Mouse (Mus musculus) urinary bladder, postnatal 10 days (tissue): ENCODE results near the gene Cep68.
"Not testable (repeated sequence)": the region's sequence is repeated elsewhere in the genome, so short reads cannot be mapped to it uniquely, and the experiment has no call there.

Experiments
- DNase-seq: peaks from one replicate; pipeline ENCODE4 v3.0.0; 2022; ENCODE audit warnings: low spot score

Gene Cep68

DNA sequence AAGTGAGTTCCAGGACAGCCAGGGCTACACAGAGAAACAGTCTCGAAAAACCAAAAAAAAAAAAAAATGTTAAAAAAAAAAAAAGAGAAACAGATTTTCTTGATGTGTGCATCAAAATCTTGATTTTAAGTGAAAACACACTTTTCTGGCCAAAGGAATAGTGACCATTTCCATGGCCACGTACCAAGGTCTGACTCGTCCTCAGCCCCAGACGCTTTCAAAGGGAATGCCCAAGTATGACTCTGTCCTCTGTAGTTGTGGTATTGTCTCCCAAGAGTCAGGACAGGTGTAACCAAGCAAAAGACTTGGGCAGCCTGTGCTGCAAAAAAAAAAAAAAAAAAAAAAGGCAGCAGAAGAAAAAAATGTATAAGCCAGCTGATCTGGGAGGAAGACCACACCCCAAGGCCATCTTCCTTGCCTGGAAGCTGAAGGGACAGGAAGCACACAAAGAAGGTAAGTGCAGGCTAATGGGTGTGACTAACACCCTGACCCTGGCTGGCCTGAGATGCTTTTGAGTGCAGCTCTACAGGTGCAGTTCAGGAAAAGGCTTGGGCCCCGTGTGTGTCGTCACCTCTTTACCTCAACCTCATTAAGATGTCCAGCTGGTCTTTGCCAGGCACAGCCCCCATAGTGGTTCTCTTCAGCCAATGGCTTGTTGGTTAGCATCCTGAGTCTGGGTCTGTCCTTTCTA, 6.7 kb downstream of the Cep68 start:
- DNase-seq: no peak

DNA sequence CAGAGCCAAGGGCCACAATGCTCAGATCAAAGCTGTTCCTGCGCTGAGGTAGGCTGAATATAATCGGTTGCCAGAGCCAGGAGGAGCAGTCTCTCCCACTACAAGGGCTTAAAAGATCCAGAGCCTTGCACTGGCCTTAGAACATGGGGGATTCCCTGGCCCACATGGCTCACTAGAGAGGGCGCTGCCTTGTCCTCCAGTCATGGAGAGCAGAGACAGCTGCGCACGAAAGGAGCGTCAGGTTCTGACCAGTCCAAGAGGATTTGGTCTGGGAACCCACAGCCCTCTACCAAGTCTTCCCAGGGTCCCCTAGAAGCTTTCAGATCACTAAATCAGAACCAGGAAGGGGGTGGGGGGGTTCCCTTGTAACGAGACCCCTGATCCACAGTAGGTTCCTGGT, 7.9 kb downstream of the Cep68 start:
- no peak for DNase-seq

GRCm38 (mm10) chr11:20240331-20240730, 8.9 kb downstream of the Cep68 start:
- DNase-seq: no peak

DNA sequence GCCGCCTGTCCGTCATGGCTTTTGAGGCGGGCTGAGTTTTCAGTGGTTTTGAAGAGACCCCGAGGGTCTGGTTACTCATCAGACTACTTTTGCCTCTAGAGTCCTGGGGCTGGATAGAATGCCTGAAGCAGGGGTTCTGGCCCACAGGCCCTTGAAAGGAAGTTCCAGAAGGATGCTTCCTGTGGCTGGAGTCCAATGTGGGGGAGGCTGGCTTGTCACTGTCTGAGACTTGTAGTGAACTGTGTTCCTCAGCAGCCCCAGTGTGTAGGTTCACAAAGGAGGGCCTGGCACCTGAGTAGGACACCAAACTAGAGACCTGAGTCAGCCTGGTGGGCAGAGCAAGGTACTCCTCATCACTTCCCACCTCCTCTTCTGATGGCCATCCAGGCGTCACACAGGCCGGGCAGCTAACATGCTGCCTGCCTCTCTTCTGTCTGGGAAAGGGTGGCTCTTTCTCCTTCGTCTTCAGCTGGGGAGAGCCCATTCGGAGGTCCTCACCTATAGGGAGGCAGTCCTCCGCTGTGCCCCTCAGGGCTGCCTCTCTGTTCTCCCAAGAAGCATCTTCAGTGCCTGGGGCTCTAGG, 9.9 kb downstream of the Cep68 start:
- no peak for DNase-seq

- DNase-seq: no peak
Observed at GRCm38 (mm10) chr11:20237976-20238375, 11.3 kb downstream of the Cep68 start.

- DNase-seq: no peak
Observed at GRCm38 (mm10) chr11:20237018-20237417, 12.2 kb downstream of the Cep68 start.

GRCm38 (mm10) chr11:20234233-20234632, 15.0 kb downstream of the Cep68 start:
- no peak for DNase-seq

- DNase-seq: no peak
Observed at GRCm38 (mm10) chr11:20232016-20232755, 17.0 kb downstream of the Cep68 start.

DNA sequence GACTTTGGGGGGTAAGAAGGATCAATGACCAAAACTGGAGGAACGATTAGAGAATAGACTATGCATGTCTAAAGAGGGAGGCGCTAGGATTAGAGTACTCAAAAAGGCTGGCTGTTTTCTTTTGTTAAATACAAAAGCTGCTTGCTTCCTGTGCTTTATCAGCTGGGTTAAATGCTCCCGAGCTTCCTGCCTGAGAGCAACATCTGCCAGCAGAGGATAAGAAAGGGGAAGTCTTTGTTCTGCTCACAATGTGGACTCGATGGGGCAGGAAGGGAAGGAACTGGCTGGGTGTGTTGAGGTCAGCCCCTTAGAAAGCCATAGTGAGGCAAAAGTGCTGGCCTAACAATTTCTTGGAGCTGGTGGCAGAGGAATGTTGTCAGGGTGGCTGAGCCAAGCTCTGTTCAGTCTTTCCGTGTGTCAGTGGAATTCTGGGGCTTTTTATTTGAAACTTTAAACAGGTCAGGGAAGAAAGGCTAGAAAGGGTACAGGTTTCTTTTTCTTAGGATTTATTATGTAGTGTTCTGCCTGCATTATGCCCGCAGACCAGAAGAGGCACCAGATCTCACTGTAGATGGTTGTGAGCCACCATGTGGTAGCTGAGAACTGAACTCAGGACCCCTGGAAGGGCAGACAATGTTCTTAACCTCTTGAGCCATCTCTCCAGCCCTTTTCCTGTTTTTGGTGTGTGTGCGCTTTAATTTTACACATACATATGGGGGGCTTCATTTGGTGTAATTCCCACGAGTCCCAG, 17.9 kb downstream of the Cep68 start:
- DNase-seq: no peak

DNA sequence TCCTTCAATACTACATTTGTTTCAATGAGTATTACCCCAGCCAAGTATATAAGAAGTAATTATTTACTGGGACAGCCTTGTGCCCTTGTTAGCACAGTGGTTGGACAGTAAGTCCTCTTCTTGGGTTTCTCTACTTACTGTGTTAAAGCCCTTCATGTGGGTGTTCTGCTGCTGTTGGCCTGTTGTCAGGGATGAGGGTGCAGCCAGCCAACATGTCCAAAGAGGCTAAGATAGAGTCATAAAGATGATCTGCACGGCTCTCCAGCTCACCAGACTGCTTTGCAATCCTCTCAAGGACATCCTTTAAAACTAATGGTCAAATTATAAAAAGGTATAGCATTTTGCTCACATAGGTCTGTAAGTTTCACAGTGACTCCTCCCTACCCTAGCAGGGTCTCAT, 18.9 kb downstream of the Cep68 start:
- no peak for DNase-seq

GRCm38 (mm10) chr11:20229311-20229710, 19.9 kb downstream of the Cep68 start:
- no peak for DNase-seq

GRCm38 (mm10) chr11:20228666-20229065, 20.6 kb downstream of the Cep68 start:
- DNase-seq: no peak

DNA sequence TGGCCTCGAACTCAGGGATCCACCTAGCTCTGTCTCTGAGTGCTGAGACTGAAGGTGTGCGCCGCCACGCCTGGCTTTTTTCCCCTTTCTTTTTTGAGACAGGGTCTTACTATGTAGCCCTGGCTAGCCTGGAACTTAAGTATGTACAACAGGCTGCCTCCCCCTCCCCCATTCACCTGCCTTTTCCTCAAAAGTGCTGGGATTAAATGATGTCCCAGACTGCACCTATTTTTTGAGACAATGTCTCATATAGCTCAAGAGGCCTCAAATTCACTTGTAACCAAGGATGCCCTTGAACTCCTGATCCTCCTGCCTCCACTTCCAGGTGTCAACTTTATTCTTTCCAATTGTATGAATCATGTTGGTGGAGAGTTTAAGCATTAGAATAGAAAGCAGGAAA, 23.3 kb downstream of the Cep68 start:
- DNase-seq: no peak

DNA sequence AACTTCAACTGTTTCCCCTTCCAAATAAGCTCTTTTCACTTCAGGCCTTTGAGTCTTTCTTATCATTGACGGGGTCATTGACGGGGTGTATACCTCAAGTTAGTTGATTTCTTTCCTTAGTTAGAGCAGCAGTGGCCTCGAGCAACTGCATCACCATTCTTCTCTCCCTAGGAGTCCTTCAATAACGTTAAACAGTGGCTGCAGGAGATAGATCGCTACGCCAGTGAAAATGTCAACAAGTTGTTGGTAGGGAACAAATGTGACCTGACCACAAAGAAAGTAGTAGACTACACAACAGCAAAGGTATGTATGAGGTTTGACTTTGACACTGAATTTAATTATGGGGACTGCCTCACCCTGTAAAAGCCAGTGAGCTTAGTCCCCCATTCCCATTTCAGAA, 25.0 kb downstream of the Cep68 start:
- no peak for DNase-seq

GRCm38 (mm10) chr11:20221671-20222070, 27.6 kb downstream of the Cep68 start:
- not testable (repeated sequence) for DNase-seq

DNA sequence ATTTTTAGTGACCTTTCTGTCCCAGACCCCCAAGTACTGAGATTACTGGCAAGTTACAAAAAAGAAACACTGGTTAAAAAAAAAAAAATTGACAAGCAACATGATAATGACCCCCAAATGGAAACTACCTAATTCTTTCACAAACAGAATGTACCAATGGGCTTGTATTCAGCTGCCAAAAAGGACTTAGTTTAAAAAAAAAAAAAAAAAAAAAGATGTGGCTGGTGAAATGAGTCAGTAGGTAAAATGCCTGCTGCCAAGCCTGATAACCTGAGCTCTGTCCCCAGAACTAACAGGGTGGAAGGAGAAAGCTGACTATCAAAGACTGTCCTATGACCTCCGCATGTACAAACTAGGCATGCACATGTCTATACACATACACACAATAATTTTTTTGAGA, 32.0 kb downstream of the Cep68 start:
- DNase-seq: no peak

DNA sequence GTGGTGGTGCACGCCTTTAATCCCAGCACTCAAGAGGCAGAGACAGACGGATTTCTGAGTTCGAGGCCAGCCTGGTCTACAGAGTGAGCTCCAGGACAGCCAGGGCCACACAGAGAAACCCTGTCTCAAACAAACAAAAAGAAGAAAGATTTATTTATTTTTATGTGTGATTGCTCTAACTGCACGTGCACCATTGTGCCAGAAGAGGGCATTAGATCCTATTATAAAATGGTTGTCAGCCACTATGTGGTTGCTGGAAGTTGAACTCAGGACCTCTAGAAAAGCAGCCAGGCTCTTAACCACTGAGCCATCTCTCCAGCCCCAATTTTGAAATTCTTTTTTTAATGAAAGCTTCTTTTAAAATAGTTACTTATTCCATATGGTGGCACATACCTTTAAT, 32.8 kb downstream of the Cep68 start:
- no peak for DNase-seq

GRCm38 (mm10) chr11:20214779-20215178, 34.5 kb downstream of the Cep68 start:
- no peak for DNase-seq

- DNase-seq: no peak
Observed at GRCm38 (mm10) chr11:20211838-20212237, 37.4 kb downstream of the Cep68 start.

GRCm38 (mm10) chr11:20207589-20207988, 41.6 kb downstream of the Cep68 start:
- DNase-seq: no peak

GRCm38 (mm10) chr11:20206626-20207223, 42.5 kb downstream of the Cep68 start:
- no peak for DNase-seq

GRCm38 (mm10) chr11:20205538-20205937, 43.7 kb downstream of the Cep68 start:
- DNase-seq: no peak
